Mouse (Mus musculus) midbrain, embryonic 13.5 days (tissue): Measurements from ENCODE around the gene Tcf7l2. TPM values are rescaled to one million over a fixed set of nuclear protein-coding genes. Genes with fewer than 3 reads are reported as not detected.

ENCODE experiments used
- ATAC-seq: fragments of 200-750 bp; cut with Nextera tagmentation; 2 replicates; pipeline ENCODE4 v1.8.0; 2017; ENCODE audit warnings: mild to moderate bottlenecking, moderate TSS enrichment, moderate library complexity
- H3K27ac ChIP-seq: fragments of 300-500 bp; sonication (generic); 2 replicates; pipeline ENCODE4 v1.5.1; 2015; ENCODE audit warnings: inconsistent platforms, mild to moderate bottlenecking, moderate library complexity
- H3K27me3 ChIP-seq: fragments of 300-500 bp; sonication (generic); 2 replicates; pipeline ENCODE4 v1.6.1; 2015; ENCODE audit warnings: mild to moderate bottlenecking, inconsistent platforms
- H3K36me3 ChIP-seq: fragments of 300-500 bp; sonication (generic); 2 replicates; pipeline ENCODE4 v1.6.1; 2015; ENCODE audit warnings: mild to moderate bottlenecking, inconsistent platforms
- H3K4me1 ChIP-seq: fragments of 300-500 bp; sonication (generic); replicated peaks from 2 replicates; pipeline ENCODE4 v1.6.1; 2015; ENCODE audit warnings: inconsistent platforms
- H3K4me2 ChIP-seq: fragments of 300-500 bp; sonication (generic); replicated peaks from 2 replicates; pipeline ENCODE4 v1.6.1; 2015; ENCODE audit warnings: moderate library complexity, mild to moderate bottlenecking, inconsistent platforms
- H3K4me3 ChIP-seq: fragments of 300-500 bp; sonication (generic); replicated peaks from 2 replicates; pipeline ENCODE4 v1.5.1; 2015; ENCODE audit warnings: mild to moderate bottlenecking, inconsistent platforms
- H3K9ac ChIP-seq: fragments of 300-500 bp; sonication (generic); replicated peaks from 2 replicates; pipeline ENCODE4 v1.6.1; 2015; ENCODE audit warnings: mild to moderate bottlenecking, inconsistent platforms
- H3K9me3 ChIP-seq: fragments of 300-500 bp; sonication (generic); 2 replicates; pipeline ENCODE4 v1.6.1; 2016; ENCODE audit warnings: mild to moderate bottlenecking, inconsistent platforms
- WGBS: fragments of 180-500 bp; shearing (Covaris S2); methylation state at CpG from one replicate; pipeline ENCODE4 v1.1.7; 2015; 5-methylcytosine and 5-hydroxymethylcytosine counted together
- polyA plus RNA-seq: library from polyadenylated mRNA; unstranded; fragments of >200 nt; fragmentation: Nextera tagmentation; extraction: Ambion mirVana; gene quantifications from 2 replicates; pipeline ENCODE4 v1.2.1, GENCODE M21; 2015

Gene Tcf7l2
- polyA plus RNA-seq, 1 experiment from 2014 or later, result 584 TPM

- H3K4me3 ChIP-seq, result no peak overlapping the region
- H3K4me1 ChIP-seq, result peaks cover 26% of the 10 kb centered on the region
- H3K27me3 ChIP-seq, result no peaks in the 10 kb centered on the region
- H3K9ac ChIP-seq, result no peak overlapping the region
- 82% methylated on average over 3 of the region's 3 CpGs for WGBS
- no peak for ATAC-seq
- no peak overlapping the region for H3K27ac ChIP-seq
- H3K36me3 ChIP-seq, result no peaks in the 10 kb centered on the region
- no peaks in the 10 kb centered on the region for H3K9me3 ChIP-seq
- H3K4me2 ChIP-seq, result no peak overlapping the region
Measured at GRCm38 (mm10) chr19:55797834-55798233, 56.2 kb downstream of the Tcf7l2 start.

- Histone ChIP-seq H3K4me3 (no peak overlapping the region), H3K27ac (no peak overlapping the region), H3K4me1 (peaks cover 27% of the 10 kb centered on the region), H3K36me3 (no peaks in the 10 kb centered on the region), H3K9ac (no peak overlapping the region), H3K27me3 (no peaks in the 10 kb centered on the region), H3K4me2 (no peak overlapping the region), H3K9me3 (no peaks in the 10 kb centered on the region)
- no peak for ATAC-seq
Measured at GRCm38 (mm10) chr19:55799411-55799810, 57.8 kb downstream of the Tcf7l2 start.

- Histone ChIP-seq H3K4me3 (no peak overlapping the region), H3K36me3 (no peaks in the 10 kb centered on the region), H3K4me2 (no peak overlapping the region), H3K4me1 (peaks cover 32% of the 10 kb centered on the region), H3K27ac (no peak overlapping the region), H3K9ac (no peak overlapping the region), H3K27me3 (no peaks in the 10 kb centered on the region), H3K9me3 (no peaks in the 10 kb centered on the region)
- WGBS, result 94% methylated on average over 4 of the region's 4 CpGs
- ATAC-seq, result no peak
Measured at GRCm38 (mm10) chr19:55800059-55800458, 58.4 kb downstream of the Tcf7l2 start.

- Histone ChIP-seq H3K4me2 (no peak overlapping the region), H3K27ac (no peak overlapping the region), H3K9ac (no peak overlapping the region), H3K4me3 (no peak overlapping the region), H3K9me3 (no peaks in the 10 kb centered on the region), H3K36me3 (no peaks in the 10 kb centered on the region), H3K27me3 (no peaks in the 10 kb centered on the region), H3K4me1 (peaks cover 46% of the 10 kb centered on the region)
- WGBS, result 84% methylated on average over 1 of the region's 1 CpGs
- no peak for ATAC-seq
Measured at GRCm38 (mm10) chr19:55803121-55803520, 61.5 kb downstream of the Tcf7l2 start.

- H3K36me3 ChIP-seq, result no peaks in the 10 kb centered on the region
- H3K4me2 ChIP-seq, result no peak overlapping the region
- H3K9ac ChIP-seq, result no peak overlapping the region
- WGBS, result 92% methylated on average over 12 of the region's 12 CpGs
- 0 out of 2 replicates have a peak overlapping the region, but pooled peaks have one; percentile 12 for H3K27ac ChIP-seq
- peaks cover 42% of the 10 kb centered on the region for H3K4me1 ChIP-seq
- no peaks in the 10 kb centered on the region for H3K9me3 ChIP-seq
- H3K4me3 ChIP-seq, result no peak overlapping the region
- no peak for ATAC-seq
- H3K27me3 ChIP-seq, result no peaks in the 10 kb centered on the region
Measured at GRCm38 (mm10) chr19:55803797-55804196, 62.2 kb downstream of the Tcf7l2 start.

GRCm38 (mm10) chr19:55804795-55805194 lies 63.2 kb downstream of the Tcf7l2 start:
- no peak for ATAC-seq
- H3K9me3 ChIP-seq, result no peaks in the 10 kb centered on the region
- no peak overlapping the region for H3K9ac ChIP-seq
- H3K36me3 ChIP-seq, result no peaks in the 10 kb centered on the region
- H3K27me3 ChIP-seq, result no peaks in the 10 kb centered on the region
- 0 out of 2 replicates have a peak overlapping the region, but pooled peaks have one; percentile 9 for H3K27ac ChIP-seq
- H3K4me1 ChIP-seq, result peaks cover 42% of the 10 kb centered on the region
- no peak overlapping the region for H3K4me3 ChIP-seq
- 82% methylated on average over 7 of the region's 7 CpGs for WGBS
- H3K4me2 ChIP-seq, result no peak overlapping the region

- Histone ChIP-seq H3K4me1 (peaks cover 42% of the 10 kb centered on the region), H3K27ac (no peak overlapping the region), H3K9me3 (no peaks in the 10 kb centered on the region), H3K36me3 (no peaks in the 10 kb centered on the region), H3K27me3 (no peaks in the 10 kb centered on the region), H3K9ac (peak overlapping the region; percentile 3; the same call in 1 of the 2 replicates), H3K4me3 (no peak overlapping the region), H3K4me2 (peak overlapping the region; percentile 19; the same call in 1 of the 2 replicates)
- ATAC-seq, result peak; percentile 38; the same call in 1 of the 2 replicates
- WGBS, result 51% methylated on average over 12 of the region's 12 CpGs
Measured at GRCm38 (mm10) chr19:55806434-55807193, 65.0 kb downstream of the Tcf7l2 start.

- Histone ChIP-seq H3K4me1 (peaks cover 36% of the 10 kb centered on the region), H3K36me3 (no peaks in the 10 kb centered on the region), H3K27ac (peak overlapping the region; percentile 25; the same call in 1 of the 2 replicates), H3K4me3 (no peak overlapping the region), H3K27me3 (no peaks in the 10 kb centered on the region), H3K9me3 (no peaks in the 10 kb centered on the region), H3K4me2 (peak overlapping the region; percentile 19; the same call in 1 of the 2 replicates), H3K9ac (peak overlapping the region; percentile 3; the same call in 1 of the 2 replicates)
- WGBS, result 17% methylated on average over 20 of the region's 20 CpGs
- ATAC-seq, result no peak
Measured at GRCm38 (mm10) chr19:55807194-55808053, 65.8 kb downstream of the Tcf7l2 start.

GRCm38 (mm10) chr19:55808304-55808703 lies 66.7 kb downstream of the Tcf7l2 start:
- Histone ChIP-seq H3K4me2 (no peak overlapping the region), H3K4me1 (peaks cover 36% of the 10 kb centered on the region), H3K9me3 (no peaks in the 10 kb centered on the region), H3K9ac (no peak overlapping the region), H3K36me3 (no peaks in the 10 kb centered on the region), H3K27ac (no peak overlapping the region), H3K27me3 (no peaks in the 10 kb centered on the region), H3K4me3 (no peak overlapping the region)
- 82% methylated on average over 2 of the region's 2 CpGs for WGBS
- no peak for ATAC-seq

- H3K4me1 ChIP-seq, result peaks cover 30% of the 10 kb centered on the region
- no peak overlapping the region for H3K4me2 ChIP-seq
- no peaks in the 10 kb centered on the region for H3K9me3 ChIP-seq
- no peak overlapping the region for H3K4me3 ChIP-seq
- no peak for ATAC-seq
- no peak overlapping the region for H3K27ac ChIP-seq
- H3K9ac ChIP-seq, result no peak overlapping the region
- H3K27me3 ChIP-seq, result no peaks in the 10 kb centered on the region
- 92% methylated on average over 4 of the region's 4 CpGs for WGBS
- no peaks in the 10 kb centered on the region for H3K36me3 ChIP-seq
Measured at GRCm38 (mm10) chr19:55809539-55809938, 67.9 kb downstream of the Tcf7l2 start.

GRCm38 (mm10) chr19:55812236-55812635 lies 70.6 kb downstream of the Tcf7l2 start:
- Histone ChIP-seq H3K36me3 (no peaks in the 10 kb centered on the region), H3K4me2 (no peak overlapping the region), H3K4me3 (no peak overlapping the region), H3K27me3 (no peaks in the 10 kb centered on the region), H3K4me1 (peaks cover 5% of the 10 kb centered on the region), H3K9ac (no peak overlapping the region), H3K9me3 (no peaks in the 10 kb centered on the region), H3K27ac (no peak overlapping the region)
- no peak for ATAC-seq
